Mouse (Mus musculus) ES-Bruce4 (cell line): ENCODE data around the gene Ttc28.

Experiments
- CTCF ChIP-seq: IDR thresholded peaks from one replicate; pipeline ENCODE4 v1.8.1; 2011; ENCODE audit warnings: low read depth, low read length
- EP300 ChIP-seq: IDR thresholded peaks from 2 replicates; pipeline ENCODE4 v1.6.1; 2011; ENCODE audit warnings: low read depth, low read length; ENCODE audit not compliant: insufficient read depth
- POLR2A ChIP-seq: IDR thresholded peaks from one replicate; pipeline ENCODE4 v1.8.1; 2011; ENCODE audit warnings: low read length; ENCODE audit not compliant: insufficient read depth

DNA sequence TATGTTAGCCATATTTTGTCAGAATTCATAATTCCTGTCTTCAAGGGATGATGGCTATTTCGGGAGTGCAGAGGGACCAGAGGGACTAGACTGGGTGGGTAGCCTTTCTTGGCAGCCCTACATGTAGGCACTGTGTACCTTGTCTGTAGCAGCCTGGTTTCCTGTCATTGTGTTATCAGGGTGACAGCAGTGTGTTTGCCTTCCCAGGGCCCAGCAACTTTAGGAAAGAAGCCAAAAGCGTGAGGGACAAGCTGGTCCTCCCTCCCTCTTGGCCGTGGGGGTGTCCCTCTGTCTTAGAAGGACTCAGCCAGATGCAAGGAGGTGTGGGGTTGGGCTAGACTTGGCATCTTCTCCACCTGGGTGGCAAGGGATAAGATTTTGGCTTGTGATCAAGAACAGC is 387.5 kb downstream of the Ttc28 start:
- TF ChIP-seq EP300 (no peak), CTCF (no peak), POLR2A (no peak)
